Mouse (Mus musculus) heart, postnatal 0 days (tissue): ENCODE data around the gene Nat8l. TPM values are rescaled to one million over a fixed set of nuclear protein-coding genes. Genes with fewer than 3 reads are reported as not detected.

ENCODE experiments used
- ATAC-seq: fragments of 200-750 bp; cut with Nextera tagmentation; 2 replicates; pipeline ENCODE4 v1.8.0; 2017; ENCODE audit warnings: low read depth, moderate number of reproducible peaks, moderate library complexity; ENCODE audit not compliant: insufficient read depth
- DNase-seq: peaks from one replicate; pipeline ENCODE4 v3.0.0-alpha.2; 2016; ENCODE audit warnings: low spot score
- H3K27ac ChIP-seq: fragments of 300-500 bp; sonication (generic); 2 replicates; pipeline ENCODE4 v1.5.1; 2014; ENCODE audit warnings: low read depth, mild to moderate bottlenecking
- H3K27me3 ChIP-seq: fragments of 300-500 bp; sonication (generic); 2 replicates; pipeline ENCODE4 v1.6.1; 2014; ENCODE audit warnings: low read length, mixed read lengths; ENCODE audit not compliant: control insufficient read depth, insufficient read depth
- H3K36me3 ChIP-seq: fragments of 300-500 bp; sonication (generic); replicated peaks from 2 replicates; pipeline ENCODE4 v1.6.1; 2014; ENCODE audit warnings: low read length, mixed read lengths; ENCODE audit not compliant: control insufficient read depth, insufficient read depth
- H3K4me1 ChIP-seq: fragments of 300-500 bp; sonication (generic); 2 replicates; pipeline ENCODE4 v1.6.1; 2014; ENCODE audit warnings: antibody characterized with exemption; ENCODE audit not compliant: control insufficient read depth, insufficient read depth
- H3K4me2 ChIP-seq: fragments of 300-500 bp; sonication (generic); 2 replicates; pipeline ENCODE4 v1.6.1; 2014; ENCODE audit warnings: low read depth, mild to moderate bottlenecking, low read length, moderate library complexity
- H3K4me3 ChIP-seq: fragments of 300-500 bp; sonication (generic); 2 replicates; pipeline ENCODE4 v1.5.1; 2014; ENCODE audit warnings: low read depth, low read length
- H3K9ac ChIP-seq: fragments of 300-500 bp; sonication (generic); replicated peaks from 2 replicates; pipeline ENCODE4 v1.6.1; 2014; ENCODE audit warnings: low read depth, low read length, mixed read lengths
- H3K9me3 ChIP-seq: fragments of 300-500 bp; sonication (generic); replicated peaks from 2 replicates; pipeline ENCODE4 v1.6.1; 2016; ENCODE audit warnings: low read length; ENCODE audit not compliant: control insufficient read depth
- CTCF ChIP-seq: IDR thresholded peaks from 2 replicates; pipeline ENCODE4 v1.5.1; 2016; ENCODE audit warnings: antibody characterized with exemption, control low read depth, low read depth
- EP300 ChIP-seq: IDR thresholded peaks from 2 replicates; pipeline ENCODE4 v1.6.1; 2016; ENCODE audit warnings: antibody characterized with exemption, low read depth
- WGBS: fragments of 180-500 bp; shearing (Covaris S2); extraction: QIAGEN DNeasy Blood & Tissue Kit; methylation state at CpG from one replicate; pipeline ENCODE4 v1.1.7; 2014; 5-methylcytosine and 5-hydroxymethylcytosine counted together
- polyA plus RNA-seq: library from polyadenylated mRNA; unstranded; fragments of >200 nt; fragmentation: Nextera tagmentation; extraction: Ambion mirVana; gene quantifications from 2 replicates; pipeline ENCODE4 v1.2.1, GENCODE M21; 2015
- total RNA-seq: library from RNA; depleted of rRNA; stranded (reverse); fragments of >200 nt; gene quantifications from 2 replicates; pipeline ENCODE4 v1.2.3, GENCODE M21; 2014; ENCODE audit warnings: low replicate concordance

Nat8l gene
- total and polyA plus RNA-seq, 2 experiments from 2014 or later: 0.33 to 4.3 TPM

GRCm38 (mm10) chr5:33983309-33984121 is 12.3 kb upstream of the Nat8l start, which contains the start of gene Gm1673:
Gene Gm1673 (plus strand): TSS chr5:33983433.
- peak within 1 kb of the TSS; percentile 82 for H3K4me3 ChIP-seq
- peak within 1 kb of the TSS; percentile 53 for H3K9ac ChIP-seq
- no peak for TF ChIP-seq EP300
- no peak; the same call in 1 of the 2 replicates for TF ChIP-seq CTCF
- peak within 1 kb of the TSS; percentile 96 for H3K4me2 ChIP-seq
- H3K36me3 ChIP-seq: no peaks in the 10 kb centered on the region
- WGBS: under 1% methylated on average over 88 of the region's 88 CpGs
- peak within 1 kb of the TSS; percentile 8; the same call in 1 of the 2 replicates for H3K27ac ChIP-seq
- ATAC-seq (peak; percentile 83), DNase-seq (peak; percentile 66)
- H3K9me3 ChIP-seq: no peaks in the 10 kb centered on the region
- H3K4me1 ChIP-seq: 0 out of 2 replicates have a peak, but pooled peaks cover 4% of the 10 kb centered on the region
- peaks cover 17% of the 10 kb centered on the region for H3K27me3 ChIP-seq

GRCm38 (mm10) chr5:33994671-33995625 is 836 bp upstream of the Nat8l start:
- H3K4me2 ChIP-seq: peak overlapping the region; percentile 89
- peaks cover 9% of the 10 kb centered on the region for H3K4me1 ChIP-seq
- WGBS: 40% methylated on average over 28 of the region's 28 CpGs
- no peaks in the 10 kb centered on the region for H3K36me3 ChIP-seq
- no peaks in the 10 kb centered on the region for H3K9me3 ChIP-seq
- DNase-seq: no peak
- H3K4me3 ChIP-seq: peak overlapping the region; percentile 53
- no peak overlapping the region for H3K27ac ChIP-seq
- peaks cover 58% of the 10 kb centered on the region for H3K27me3 ChIP-seq
- no peak for TF ChIP-seq EP300
- peak; percentile 53 for TF ChIP-seq CTCF
- no peak overlapping the region for H3K9ac ChIP-seq
- no peak for ATAC-seq

- ATAC-seq (peak; percentile 8; the same call in 1 of the 2 replicates), DNase-seq (no peak)
- peaks cover 62% of the 10 kb centered on the region for H3K27me3 ChIP-seq
- H3K4me1 ChIP-seq: peaks cover 9% of the 10 kb centered on the region
- H3K9me3 ChIP-seq: no peaks in the 10 kb centered on the region
- TF ChIP-seq CTCF (no peak), EP300 (no peak)
- H3K9ac ChIP-seq: peak overlapping the region; percentile 32
- peak overlapping the region; percentile 89 for H3K4me2 ChIP-seq
- peak overlapping the region; percentile 53 for H3K4me3 ChIP-seq
- WGBS: 0% methylated on average over 47 of the region's 55 CpGs
- H3K27ac ChIP-seq: no peak overlapping the region
- H3K36me3 ChIP-seq: no peaks in the 10 kb centered on the region
These were observed 886 bp downstream of the Nat8l start for GRCm38 (mm10) chr5:33996694-33997045.

- Histone ChIP-seq H3K4me3 (peak overlapping the region; percentile 53), H3K27me3 (peaks cover 62% of the 10 kb centered on the region), H3K4me1 (peaks cover 9% of the 10 kb centered on the region), H3K9ac (peak overlapping the region; percentile 32; the same call in 1 of the 2 replicates), H3K27ac (no peak overlapping the region), H3K4me2 (peak overlapping the region; percentile 89), H3K36me3 (no peaks in the 10 kb centered on the region), H3K9me3 (no peaks in the 10 kb centered on the region)
- ATAC-seq (peak; percentile 32; the same call in 1 of the 2 replicates), DNase-seq (no peak)
- TF ChIP-seq CTCF (no peak), EP300 (no peak)
- 1% methylated on average over 67 of the region's 80 CpGs for WGBS
These were observed 1.4 kb downstream of the Nat8l start for GRCm38 (mm10) chr5:33997051-33997741.
